29 mouse cellular contexts compared by ENCODE assay signal in genomic region chr5:24412063-24412462, GRCm38 (mm10). TPM values are rescaled to one million over a fixed set of nuclear protein-coding genes. Genes with fewer than 3 reads are reported as not detected.
"Had no signal": no experiment of that assay in that cellular context is flagged by ENCODE, and none has a peak within 500 bp of the region (broad histone marks: within the 10 kb centered on the region; RNA-seq: fewer than 3 reads in every experiment).

No protein-coding gene starts in this region.

- DNase-seq: gastrocnemius, adult 2 months; gastrocnemius, postnatal 10 days; gastrocnemius, postnatal 25 days; heart, adult 2 months; heart, postnatal 4 days; kidney, adult 18-20 months; kidney, adult 8-10 months; kidney, postnatal 10 days; kidney, postnatal 25 days; kidney, postnatal 4 days; liver; liver, embryonic 13.5 days had no signal

- H3K27me3 ChIP-seq: intestine, embryonic 15.5 days; limb, embryonic 12.5 days had no signal

- H3K4me3 ChIP-seq: gastrocnemius, adult 2 months; heart, adult 2 months; heart, embryonic 13.5 days; heart, embryonic 15.5 days; hindbrain, embryonic 10.5 days; hindbrain, embryonic 12.5 days; intestine, embryonic 15.5 days; layer of hippocampus, adult 2 months; left cerebral cortex, adult 2 months; limb, embryonic 10.5 days; limb, embryonic 12.5 days; liver, embryonic 13.5 days had no signal

- H3K4me2 ChIP-seq: heart, embryonic 11.5 days; heart, embryonic 13.5 days; heart, embryonic 15.5 days; hindbrain, embryonic 12.5 days; hindbrain, embryonic 14.5 days; intestine, embryonic 15.5 days; limb, embryonic 12.5 days; liver, embryonic 11.5 days; liver, embryonic 13.5 days had no signal

RNA-seq across cellular contexts. Expression of gene Asic3, which starts 1.1 kb away (rescaled TPM):
- total RNA-seq: granulocyte monocyte progenitor cell, adult 5-6 weeks; layer of hippocampus, postnatal 10 days; left cerebral cortex, postnatal 14 days; left cerebral cortex, postnatal 36 days had no signal
- polyA plus RNA-seq: heart, embryonic 15.5 days; inflammation-experienced regulatory T-cells, adult 6 months; liver, embryonic 11.5 days; liver, embryonic 13.5 days had no signal
